Mouse (Mus musculus) lung, postnatal 0 days (tissue): ENCODE results near the gene Kmt2e.

Experiments used
- CTCF ChIP-seq: IDR thresholded peaks from 2 replicates; pipeline ENCODE4 v1.5.1; 2016; ENCODE audit warnings: antibody characterized with exemption, mild to moderate bottlenecking
- EP300 ChIP-seq: IDR thresholded peaks from 2 replicates; pipeline ENCODE4 v1.6.1; 2016; ENCODE audit warnings: antibody characterized with exemption, mild to moderate bottlenecking, control low read depth

DNA sequence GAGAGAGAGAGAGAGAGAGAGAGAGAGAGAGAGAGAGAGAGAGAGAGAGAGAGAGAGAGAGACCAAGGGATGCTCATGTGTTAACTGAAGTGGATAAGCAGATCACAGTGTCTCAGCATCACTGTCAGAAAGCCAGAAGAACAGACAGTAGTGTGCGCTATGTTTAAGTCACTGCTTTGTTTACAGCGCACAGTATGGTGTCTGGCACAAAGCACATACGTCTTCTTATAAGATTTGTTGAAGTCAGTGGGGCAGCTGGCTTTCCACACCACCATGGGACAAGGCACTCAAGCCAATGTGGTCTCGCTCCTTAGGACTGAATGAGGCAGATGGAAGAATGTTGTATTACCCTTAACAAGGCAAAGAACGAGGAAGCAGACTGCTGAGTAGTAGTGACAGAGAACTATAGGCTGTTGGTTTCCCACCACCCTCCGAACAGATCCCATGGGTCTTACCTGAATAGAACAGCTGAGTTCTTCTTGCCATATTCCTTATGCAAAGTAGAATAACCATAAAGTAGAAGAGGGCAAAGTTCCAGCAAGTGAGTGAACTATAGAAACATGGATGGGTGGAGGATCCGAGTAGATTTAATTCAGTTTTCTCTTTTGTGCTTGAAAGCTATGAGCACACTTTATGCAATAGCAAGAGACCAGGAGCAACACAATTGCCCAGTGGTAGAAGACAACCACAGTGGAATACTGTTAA, 44.5 kb upstream of the Kmt2e start:
- no peak for TF ChIP-seq CTCF
- no peak for TF ChIP-seq EP300
